Mouse (Mus musculus): ENCODE results near the gene 2210408I21Rik. TPM values are rescaled to one million over a fixed set of nuclear protein-coding genes. Genes with fewer than 3 reads are reported as not detected.
A peak's percentile ranks its signal among the peaks of the same experiment; 100 is the strongest.
"Not testable (repeated sequence)": the region's sequence is repeated elsewhere in the genome, so short reads cannot be mapped to it uniquely, and the experiment has no call there.

Gene 2210408I21Rik
- total RNA-seq (2021) = 10 to 100 TPM; 19.0 to 21.9 TPM
- long read RNA-seq, partial matches to known transcripts = 0 of 3 reads
- long read RNA-seq, other reads (novel, unspliced or antisense) = 2 of 3 reads

DNA sequence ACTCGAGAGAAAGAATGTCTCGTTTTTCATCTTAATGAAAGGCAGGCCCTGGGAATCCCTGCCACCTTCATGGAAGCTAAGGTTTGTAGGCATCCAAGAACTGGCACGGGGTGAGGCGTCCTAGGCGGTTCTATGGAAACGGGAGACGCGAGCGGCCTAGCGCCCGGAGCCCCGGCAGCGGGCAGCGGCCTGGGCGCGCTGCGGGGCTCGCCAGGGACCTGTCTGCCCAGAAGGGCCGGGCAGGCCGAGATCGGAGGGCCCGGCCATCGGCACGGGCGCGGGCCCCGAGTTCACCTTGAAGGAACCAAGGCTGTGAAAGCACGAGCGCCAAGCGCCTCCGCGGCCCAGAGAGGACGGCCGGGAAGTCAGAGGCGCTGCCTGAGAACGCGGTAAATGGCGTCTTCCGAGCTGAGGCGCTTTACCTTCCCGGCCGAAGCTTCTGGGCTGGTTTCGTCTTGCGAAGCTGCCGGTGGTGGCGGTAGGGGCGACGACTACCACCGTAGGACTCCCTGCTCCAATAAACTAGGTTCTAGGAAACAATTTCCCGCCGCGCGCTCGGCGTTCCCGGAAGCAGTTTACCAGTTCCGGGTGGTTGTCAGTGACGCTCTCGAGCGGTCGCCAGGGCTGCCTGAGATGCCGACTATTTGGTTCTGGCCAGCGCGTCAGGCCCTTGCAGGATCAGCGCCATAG, at the start of gene 2210408I21Rik, which contains the start of gene Slf1:
2210408I21Rik (plus strand) TSS at position 610 of the 690 bp plus-strand sequence.
Slf1 (minus strand) TSS at position 543 of the 690 bp plus-strand sequence.
- DNase-seq (ENCODE audit: low spot score in 2 of 2) = peak; percentile 87 to 93

- not testable (repeated sequence) for DNase-seq (ENCODE audit: low spot score in 2 of 2)
These were observed 42.5 kb upstream of the 2210408I21Rik start for GRCm38 (mm10) chr13:77092876-77093275.

- no peak for DNase-seq (ENCODE audit: low spot score in 2 of 2)
These were observed 27.6 kb upstream of the 2210408I21Rik start for GRCm38 (mm10) chr13:77107734-77108133.

DNA sequence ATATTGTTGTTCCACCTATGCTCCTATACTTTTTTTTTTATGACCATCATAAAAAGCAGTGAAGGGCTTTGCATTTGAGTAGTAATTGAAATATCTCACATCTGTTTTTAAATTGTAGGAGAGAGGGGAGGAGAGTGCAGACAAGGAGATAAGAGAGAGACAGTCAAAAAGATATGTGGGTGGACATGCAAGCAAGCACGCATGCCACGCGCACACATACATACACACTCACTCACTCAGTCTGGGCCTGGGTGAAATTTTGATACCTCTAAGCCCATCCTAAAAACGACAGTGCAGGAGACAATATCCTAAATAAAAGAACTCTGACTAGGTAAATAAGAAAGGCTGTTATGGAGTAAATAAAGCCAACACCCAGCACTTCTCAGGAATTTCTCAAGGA, 16.6 kb upstream of the 2210408I21Rik start:
- no peak for DNase-seq (ENCODE audit: low spot score in 2 of 2)

DNA sequence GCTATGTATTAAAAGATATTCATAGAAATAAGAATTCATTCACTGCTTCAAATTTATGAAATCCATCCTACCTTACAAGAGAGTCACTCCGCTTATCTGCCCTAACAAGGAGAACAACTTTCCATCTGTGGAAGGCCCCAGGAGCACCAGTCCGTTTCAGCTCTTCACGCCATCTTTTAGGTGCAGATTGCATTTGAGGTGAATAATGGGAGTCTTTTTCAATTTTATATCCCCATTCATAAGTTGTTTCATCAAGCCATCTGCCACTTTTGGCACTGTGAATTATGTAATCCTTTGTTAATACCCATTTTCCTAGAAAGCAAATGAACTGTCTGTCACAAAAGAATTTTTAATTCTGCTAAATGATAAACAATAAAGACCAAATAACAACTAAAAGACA, 10.2 kb upstream of the 2210408I21Rik start:
- peak in 1 of 2 experiments; percentile 49 for DNase-seq (ENCODE audit: low spot score in 2 of 2)

- no peak for DNase-seq (ENCODE audit: low spot score in 2 of 2)
These were observed 7.1 kb upstream of the 2210408I21Rik start for GRCm38 (mm10) chr13:77128240-77128639.

- DNase-seq (ENCODE audit: low spot score in 2 of 2) = no peak
These were observed 4.2 kb upstream of the 2210408I21Rik start for GRCm38 (mm10) chr13:77131132-77131531.

- DNase-seq (ENCODE audit: low spot score in 2 of 2) = no peak
These were observed 261 bp downstream of the 2210408I21Rik start for GRCm38 (mm10) chr13:77135621-77135981.

GRCm38 (mm10) chr13:77140890-77141289, 5.5 kb downstream of the 2210408I21Rik start:
- no peak for DNase-seq (ENCODE audit: low spot score in 2 of 2)

GRCm38 (mm10) chr13:77177931-77178330, 42.6 kb downstream of the 2210408I21Rik start:
- no peak for DNase-seq (ENCODE audit: low spot score in 2 of 2)

- no peak for DNase-seq (ENCODE audit: low spot score in 2 of 2)
These were observed 55.3 kb downstream of the 2210408I21Rik start for GRCm38 (mm10) chr13:77190606-77191005.

DNA sequence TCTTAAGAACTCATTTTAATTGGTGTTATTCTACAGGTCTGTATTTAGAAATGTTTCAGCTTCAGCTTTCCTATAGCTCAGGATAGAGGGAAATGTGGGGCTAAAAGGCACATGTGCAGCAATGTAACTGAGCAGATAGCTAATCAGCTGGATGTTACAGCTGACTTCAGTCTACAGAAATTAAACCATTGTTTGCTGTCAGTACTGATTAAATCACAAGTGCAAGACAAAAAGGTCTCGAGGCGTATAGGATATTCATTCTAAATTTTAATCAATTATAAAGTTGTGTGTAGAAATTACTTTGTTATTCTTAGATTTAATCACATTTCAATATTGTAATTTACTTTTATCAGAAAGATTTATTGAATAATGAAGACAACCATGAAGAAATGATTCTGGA, 56.9 kb downstream of the 2210408I21Rik start:
- no peak for DNase-seq (ENCODE audit: low spot score in 2 of 2)

- no peak for DNase-seq (ENCODE audit: low spot score in 2 of 2)
These were observed 73.6 kb downstream of the 2210408I21Rik start for GRCm38 (mm10) chr13:77208764-77209418.

- no peak for DNase-seq (ENCODE audit: low spot score in 2 of 2)
These were observed 77.9 kb downstream of the 2210408I21Rik start for GRCm38 (mm10) chr13:77213196-77213595.

DNA sequence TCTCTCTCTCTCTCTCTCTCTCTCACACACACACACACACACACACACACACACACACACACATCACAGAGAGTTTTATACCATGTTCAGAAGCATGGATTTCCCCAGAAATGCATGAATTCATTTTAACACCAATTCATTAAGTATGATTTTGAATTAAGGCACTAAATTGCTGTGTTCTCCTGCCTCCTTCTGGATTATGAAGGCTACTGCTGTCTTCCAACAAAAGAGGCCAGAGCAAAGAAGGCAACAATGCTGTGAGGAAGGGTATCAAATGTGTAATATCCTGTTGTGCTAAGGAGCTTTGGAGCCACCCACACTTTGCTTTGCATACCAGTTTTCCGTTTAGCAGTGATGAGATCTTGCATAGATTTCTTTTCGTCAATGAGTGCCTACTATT, 80.1 kb downstream of the 2210408I21Rik start:
- DNase-seq (ENCODE audit: low spot score in 2 of 2) = peak in 1 of 2 experiments; percentile 15

- DNase-seq (ENCODE audit: low spot score in 2 of 2) = no peak
These were observed 82.4 kb downstream of the 2210408I21Rik start for GRCm38 (mm10) chr13:77217672-77218280.

- no peak for DNase-seq (ENCODE audit: low spot score in 2 of 2)
These were observed 85.7 kb downstream of the 2210408I21Rik start for GRCm38 (mm10) chr13:77221072-77221471.

- no peak for DNase-seq (ENCODE audit: low spot score in 2 of 2)
These were observed 121.2 kb downstream of the 2210408I21Rik start for GRCm38 (mm10) chr13:77256541-77256940.

GRCm38 (mm10) chr13:77262715-77263338, 127.5 kb downstream of the 2210408I21Rik start:
- DNase-seq (ENCODE audit: low spot score in 2 of 2) = no peak

DNA sequence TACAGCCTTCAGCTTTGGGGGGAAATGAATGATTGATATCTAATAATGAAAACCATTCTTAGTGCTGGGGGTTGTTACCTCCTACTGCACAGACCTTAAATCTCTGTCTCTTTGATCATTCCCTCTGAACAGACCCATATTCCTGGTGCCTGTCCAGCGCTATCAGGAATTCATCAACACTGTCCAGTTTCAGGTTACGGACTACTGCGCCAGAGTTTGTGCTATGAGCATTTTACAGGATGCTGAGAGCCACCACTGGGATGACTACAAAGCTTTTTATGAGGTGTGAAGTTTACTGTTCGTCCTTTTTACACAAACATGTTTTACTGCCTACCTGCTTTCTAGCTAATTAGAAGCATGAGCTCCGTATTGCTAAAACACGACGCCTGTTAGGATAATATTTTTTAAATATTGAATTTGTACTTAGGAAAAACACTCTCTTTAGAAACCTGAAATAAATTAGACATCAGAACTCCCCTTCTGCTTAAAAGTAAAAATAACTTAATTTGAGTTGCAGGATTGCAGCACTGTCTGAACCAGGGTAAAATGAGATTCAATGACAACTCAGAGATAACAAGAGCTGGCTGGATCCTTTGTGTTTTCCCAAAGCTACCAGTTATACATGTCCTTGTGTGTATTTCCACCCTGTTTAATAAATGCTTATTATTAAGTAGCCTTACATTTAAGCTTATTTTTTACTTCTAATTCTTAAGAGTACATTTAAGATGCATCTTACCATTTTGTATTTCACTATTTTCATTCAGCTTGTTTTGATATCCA, 128.2 kb downstream of the 2210408I21Rik start:
- DNase-seq (ENCODE audit: low spot score in 2 of 2) = no peak

DNA sequence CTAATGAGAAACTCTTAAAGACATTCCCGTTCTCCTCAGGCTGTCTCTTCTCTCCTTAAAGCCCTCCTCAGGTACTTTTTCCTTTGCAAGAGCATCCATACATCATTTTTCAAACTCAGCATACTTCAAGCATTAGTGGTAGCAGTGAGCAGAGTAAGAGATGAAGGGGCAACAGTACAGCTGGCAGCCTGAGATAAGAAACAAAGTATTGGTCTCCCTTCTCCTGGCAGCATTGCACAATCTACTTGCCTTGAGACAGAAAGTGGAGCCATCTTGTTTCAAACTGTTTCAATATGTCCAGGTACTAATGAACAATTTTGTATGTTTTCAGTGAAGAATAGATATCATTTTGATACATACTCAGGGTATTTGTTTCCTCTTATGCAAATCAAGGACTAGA, 129.1 kb downstream of the 2210408I21Rik start:
- DNase-seq (ENCODE audit: low spot score in 2 of 2) = no peak

All from layer of hippocampus, adult 18-20 months (tissue).